Mouse (Mus musculus) spleen, postnatal 0 days (tissue): ENCODE measurements around the gene Olfr747. TPM values are rescaled to one million over a fixed set of nuclear protein-coding genes. Genes with fewer than 3 reads are reported as not detected.

Experiments used
- polyA plus RNA-seq: library from polyadenylated mRNA; unstranded; fragments of >200 nt; fragmentation: Nextera tagmentation; extraction: Ambion mirVana; gene quantifications from 2 replicates; pipeline ENCODE4 v1.2.1, GENCODE M21; 2015

The Olfr747 gene
- polyA plus RNA-seq, result not detected in 2 replicates

GRCm38 (mm10) chr14:50693106-50693505 is at the start of gene Olfr747:
Gene Olfr747 (minus strand): TSS chr14:50693206.

GRCm38 (mm10) chr14:50707073-50707472 is 14.1 kb upstream of the Olfr747 start, which contains the start of gene Olfr748:
Gene Olfr748 (plus strand): TSS chr14:50707373.

GRCm38 (mm10) chr14:50646783-50647182 is 46.2 kb downstream of the Olfr747 start, which contains the start of gene Olfr746:
Gene Olfr746 (plus strand): TSS chr14:50647083.

GRCm38 (mm10) chr14:50639088-50639487 is 53.9 kb downstream of the Olfr747 start, which contains the start of gene Olfr745:
Gene Olfr745 (plus strand): TSS chr14:50639388.

Other genes starting within 250 kb of the Olfr747 start
- gene Olfr740, start 247.7 kb downstream of the Olfr747 start, polyA plus RNA-seq, result not detected in 2 replicates
- not detected in 2 replicates for gene Olfr741, start 220.5 kb downstream of the Olfr747 start, polyA plus RNA-seq
- not detected in 2 replicates for gene Olfr742, start 189.6 kb downstream of the Olfr747 start, polyA plus RNA-seq
- not detected in 2 replicates for gene Olfr743, start 171.4 kb downstream of the Olfr747 start, polyA plus RNA-seq
- not detected in 2 replicates for gene Olfr744, start 78.3 kb downstream of the Olfr747 start, polyA plus RNA-seq
- gene Olfr745, start 53.8 kb downstream of the Olfr747 start, polyA plus RNA-seq, result not detected in 2 replicates
- gene Olfr746, start 46.1 kb downstream of the Olfr747 start, polyA plus RNA-seq, result not detected in 2 replicates
- gene Olfr748, start 14.2 kb upstream of the Olfr747 start, polyA plus RNA-seq, result not detected in 2 replicates
- gene Olfr749, start 51.9 kb upstream of the Olfr747 start, polyA plus RNA-seq, result not detected in 2 replicates
- 27.9 and 32.0 TPM in 2 replicates for gene Ttc5, start 92.3 kb upstream of the Olfr747 start, polyA plus RNA-seq
- gene Ccnb1ip1, start 114.5 kb upstream of the Olfr747 start, polyA plus RNA-seq, result not detected in 2 replicates
- gene Parp2, start 114.6 kb upstream of the Olfr747 start, polyA plus RNA-seq, result 44.8 and 46.3 TPM in 2 replicates
- 9.8 and 14.8 TPM in 2 replicates for gene Tep1, start 177.4 kb upstream of the Olfr747 start, polyA plus RNA-seq
- 0.16 and 0.24 TPM in 2 replicates for gene Klhl33, start 204.3 kb upstream of the Olfr747 start, polyA plus RNA-seq
- 73.5 and 76.4 TPM in 2 replicates for gene Osgep, start 231.7 kb upstream of the Olfr747 start, polyA plus RNA-seq
- 94.3 and 96.1 TPM in 2 replicates for gene Apex1, start 231.8 kb upstream of the Olfr747 start, polyA plus RNA-seq
- 25.7 and 27.4 TPM in 2 replicates for gene Pip4p1, start 237.7 kb upstream of the Olfr747 start, polyA plus RNA-seq
- gene Pnp, start 237.9 kb upstream of the Olfr747 start, polyA plus RNA-seq, result 129 and 140 TPM in 2 replicates